Comparison of ENCODE assay signal across 10 mouse cellular contexts in genomic region chr1:165864864-165865795, GRCm38 (mm10).
DNase-seq lines count a peak whose midpoint lies in the region; ATAC-seq and TF ChIP-seq lines count a peak whose summit lies in the region.
"Had no signal": no experiment of that assay in that cellular context is flagged by ENCODE, and none has a peak within 500 bp of the region (broad histone marks: within the 10 kb centered on the region; RNA-seq: fewer than 3 reads in every experiment).

No protein-coding gene starts in this region.

- no peak overlapping the region for H3K9ac ChIP-seq in forebrain, embryonic 12.5 days
- no peak overlapping the region for H3K9ac ChIP-seq in forebrain, postnatal 0 days
- no peak overlapping the region for H3K9ac ChIP-seq in liver, embryonic 11.5 days (ENCODE audit: low read depth, low read length)
- H3K9ac ChIP-seq in liver, embryonic 12.5 days: no peak overlapping the region
- H3K9ac ChIP-seq in MEL (ENCODE audit: control insufficient read depth, low read depth, low read length, poor library complexity, severe bottlenecking): peak overlapping the region; percentile 48; the same call in 1 of the 2 replicates
- H3K9ac ChIP-seq in limb, embryonic 13.5 days: no peak overlapping the region

- no peaks in the 10 kb centered on the region for H3K27me3 ChIP-seq in forebrain, embryonic 12.5 days
- no peaks in the 10 kb centered on the region for H3K27me3 ChIP-seq in forebrain, postnatal 0 days (ENCODE audit: insufficient read depth, low read length)
- H3K27me3 ChIP-seq in liver, embryonic 11.5 days (replicated peaks; ENCODE audit: control insufficient read depth, insufficient read depth, low read length): no peaks in the 10 kb centered on the region
- H3K27me3 ChIP-seq in liver, embryonic 12.5 days (replicated peaks): no peaks in the 10 kb centered on the region
- H3K27me3 ChIP-seq in MEL (ENCODE audit: control insufficient read depth in 1 of 2, insufficient read depth in 2 of 2, low read length in 2 of 2): no peaks in the 10 kb centered on the region
- no peaks in the 10 kb centered on the region for H3K27me3 ChIP-seq in limb, embryonic 13.5 days
- H3K27me3 ChIP-seq: megakaryocyte, embryonic 14.5 days had no signal

- H3K79me2 ChIP-seq in MEL (ENCODE audit: control insufficient read depth, insufficient read depth, low read length, poor library complexity): peaks cover 4% of the 10 kb centered on the region

- TF ChIP-seq CTCF in forebrain, postnatal 0 days (IDR thresholded peaks at IDR 0.05; ENCODE audit: low read depth): no peak
- no peak for TF ChIP-seq CTCF in MEL (IDR thresholded peaks at IDR 0.05 in 2 of 3, conservative IDR thresholded peaks at IDR 0.05 in 1 of 3; ENCODE audit: control insufficient read depth in 1 of 3, insufficient read depth in 1 of 3, low read depth in 2 of 3, low read length in 3 of 3, poor library complexity in 1 of 3, severe bottlenecking in 1 of 3)

- no peaks in the 10 kb centered on the region for H3K9me3 ChIP-seq in forebrain, embryonic 12.5 days
- H3K9me3 ChIP-seq in forebrain, postnatal 0 days (ENCODE audit: low read length): no peaks in the 10 kb centered on the region
- no peaks in the 10 kb centered on the region for H3K9me3 ChIP-seq in liver, embryonic 11.5 days (ENCODE audit: control insufficient read depth, low read length)
- no peaks in the 10 kb centered on the region for H3K9me3 ChIP-seq in liver, embryonic 12.5 days (replicated peaks)
- H3K9me3 ChIP-seq in MEL (replicated peaks; ENCODE audit: insufficient read depth, low read length): no peaks in the 10 kb centered on the region
- no peaks in the 10 kb centered on the region for H3K9me3 ChIP-seq in limb, embryonic 13.5 days
- H3K9me3 ChIP-seq: megakaryocyte, embryonic 14.5 days had no signal

- no peak for TF ChIP-seq RAD21 in MEL (IDR thresholded peaks at IDR 0.05; ENCODE audit: low read depth, low read length)

- no peak for ATAC-seq in forebrain, embryonic 12.5 days (ENCODE audit: low FRiP score)
- ATAC-seq in forebrain, postnatal 0 days: no peak
- peak; percentile 46; the same call in 1 of the 2 replicates for ATAC-seq in liver, embryonic 11.5 days (replicated peaks; ENCODE audit: low FRiP score)
- no peak for ATAC-seq in liver, embryonic 12.5 days
- peak; percentile 44; the same call in 1 of the 2 replicates for ATAC-seq in limb, embryonic 13.5 days (ENCODE audit: low FRiP score, low read depth)
- ATAC-seq in erythroid progenitor cell, adult 5-6 weeks (replicated peaks; ENCODE audit: low FRiP score, poor library complexity, severe bottlenecking): no peak

- no peak for DNase-seq in forebrain, postnatal 0 days
- no peak for DNase-seq in liver, embryonic 11.5 days (ENCODE audit: low spot score)
- DNase-seq in MEL (ENCODE audit: low read depth, low spot score): peak; percentile 76
- DNase-seq in ovary, postnatal 14 days (ENCODE audit: low spot score): no peak
- DNase-seq: right cerebral cortex, adult 18-20 months had no signal

- TF ChIP-seq EP300 in MEL (IDR thresholded peaks at IDR 0.05; ENCODE audit: low read depth in 1 of 2, low read length in 2 of 2): peak; percentile 7 to 47; a peak in 2 of 4 replicates

- no peak for TF ChIP-seq POLR2A in MEL (IDR thresholded peaks at IDR 0.05; ENCODE audit: control insufficient read depth in 1 of 2, insufficient read depth in 1 of 2, low read depth in 1 of 2, low read length in 2 of 2, poor library complexity in 1 of 2)

- peaks cover 24% of the 10 kb centered on the region for H3K4me1 ChIP-seq in forebrain, embryonic 12.5 days
- H3K4me1 ChIP-seq in forebrain, postnatal 0 days (ENCODE audit: insufficient read depth): no peaks in the 10 kb centered on the region
- peaks cover 5% of the 10 kb centered on the region; the same call in 1 of the 2 replicates for H3K4me1 ChIP-seq in liver, embryonic 11.5 days (replicated peaks; ENCODE audit: control insufficient read depth, insufficient read depth, low read length)
- peaks cover 15% of the 10 kb centered on the region for H3K4me1 ChIP-seq in liver, embryonic 12.5 days
- peaks cover 17 to 40% of the 10 kb centered on the region in 2 experiments for H3K4me1 ChIP-seq in MEL (ENCODE audit: control insufficient read depth in 1 of 2, insufficient read depth in 2 of 2, low read length in 2 of 2)
- H3K4me1 ChIP-seq in limb, embryonic 13.5 days: peaks cover 23% of the 10 kb centered on the region

- no peak overlapping the region for H3K4me3 ChIP-seq in forebrain, embryonic 12.5 days (replicated peaks)
- no peak overlapping the region for H3K4me3 ChIP-seq in forebrain, postnatal 0 days (ENCODE audit: low read depth, low read length)
- no peak overlapping the region for H3K4me3 ChIP-seq in liver, embryonic 11.5 days (ENCODE audit: low read depth, low read length)
- no peak overlapping the region for H3K4me3 ChIP-seq in liver, embryonic 12.5 days
- no peak overlapping the region for H3K4me3 ChIP-seq in MEL (ENCODE audit: control insufficient read depth in 1 of 2, insufficient read depth in 1 of 2, low read depth in 2 of 2, low read length in 2 of 2)
- H3K4me3 ChIP-seq in limb, embryonic 13.5 days: no peak overlapping the region
- H3K4me3 ChIP-seq: megakaryocyte, embryonic 14.5 days had no signal

- 0 out of 2 replicates have a peak overlapping the region, but pooled peaks have one; percentile 26 for H3K27ac ChIP-seq in forebrain, embryonic 12.5 days
- no peak overlapping the region for H3K27ac ChIP-seq in forebrain, postnatal 0 days (ENCODE audit: low read depth, low read length)
- no peak overlapping the region for H3K27ac ChIP-seq in liver, embryonic 11.5 days (ENCODE audit: low read depth, low read length)
- H3K27ac ChIP-seq in liver, embryonic 12.5 days: no peak overlapping the region
- H3K27ac ChIP-seq in MEL (ENCODE audit: control insufficient read depth, low read depth, low read length): peak overlapping the region; percentile 46
- H3K27ac ChIP-seq in limb, embryonic 13.5 days: no peak overlapping the region

- H3K36me3 ChIP-seq in forebrain, embryonic 12.5 days (replicated peaks): peaks cover 32% of the 10 kb centered on the region
- peaks cover 27% of the 10 kb centered on the region for H3K36me3 ChIP-seq in forebrain, postnatal 0 days (ENCODE audit: insufficient read depth)
- peaks cover 2% of the 10 kb centered on the region; the same call in 1 of the 2 replicates for H3K36me3 ChIP-seq in liver, embryonic 11.5 days (ENCODE audit: control insufficient read depth, insufficient read depth, low read length)
- H3K36me3 ChIP-seq in liver, embryonic 12.5 days: peaks cover 6% of the 10 kb centered on the region; the same call in 1 of the 2 replicates
- peaks cover 0 to 54% of the 10 kb centered on the region in 2 experiments; a peak in 2 of 4 replicates for H3K36me3 ChIP-seq in MEL (ENCODE audit: control insufficient read depth in 1 of 2, insufficient read depth in 2 of 2, low read length in 2 of 2)
- peaks cover 9% of the 10 kb centered on the region; the same call in 1 of the 2 replicates for H3K36me3 ChIP-seq in limb, embryonic 13.5 days

- H3K4me2 ChIP-seq in forebrain, embryonic 12.5 days: no peak overlapping the region
- H3K4me2 ChIP-seq in forebrain, postnatal 0 days (ENCODE audit: low read depth): no peak overlapping the region
- no peak overlapping the region for H3K4me2 ChIP-seq in liver, embryonic 11.5 days
- no peak overlapping the region for H3K4me2 ChIP-seq in liver, embryonic 12.5 days
- no peak overlapping the region for H3K4me2 ChIP-seq in limb, embryonic 13.5 days (replicated peaks)

- WGBS in forebrain, embryonic 12.5 days: 50% methylated on average over 14 of the region's 14 CpGs
- 54% methylated on average over 14 of the region's 14 CpGs for whole genome bisulfite sequencing in forebrain, postnatal 0 days
- WGBS in liver, embryonic 11.5 days: 54% methylated on average over 14 of the region's 14 CpGs
- 48% methylated on average over 14 of the region's 14 CpGs for WGBS in liver, embryonic 12.5 days (ENCODE audit: insufficient replicate concordance)
- 40% methylated on average over 14 of the region's 14 CpGs for WGBS in limb, embryonic 13.5 days

TF ChIP-seq in MEL, 35 proteins besides CTCF, POLR2A, EP300 and RAD21:
- 0 out of 2 replicates have a peak, but pooled peaks have one; percentile 34 for TF ChIP-seq ETS1 (IDR thresholded peaks at IDR 0.05; ENCODE audit: low read depth, low read length)
- peak; percentile 15; the same call in 1 of the 2 replicates for TF ChIP-seq GATA1 (IDR thresholded peaks at IDR 0.05; ENCODE audit: low read depth, low read length)
- TF ChIP-seq MYB (IDR thresholded peaks at IDR 0.05; ENCODE audit: low read depth, low read length): no peak
- TF ChIP-seq MAFK (IDR thresholded peaks at IDR 0.05; ENCODE audit: borderline replicate concordance, low read depth, low read length): no peak
- TF ChIP-seq SIN3A (IDR thresholded peaks at IDR 0.05; ENCODE audit: low read length): peak; percentile 87
- 0 out of 2 replicates have a peak, but pooled peaks have one; percentile 43 for TF ChIP-seq TBP (IDR thresholded peaks at IDR 0.05; ENCODE audit: low read depth, low read length)
- TF ChIP-seq HCFC1 (IDR thresholded peaks at IDR 0.05; ENCODE audit: low read depth, low read length): no peak; the same call in 1 of the 2 replicates
- peak; percentile 46; the same call in 1 of the 2 replicates for TF ChIP-seq TCF12 (IDR thresholded peaks at IDR 0.05; ENCODE audit: low read depth, low read length)
- TF ChIP-seq TAL1 (IDR thresholded peaks at IDR 0.05; ENCODE audit: low read length): 0 out of 2 replicates have a peak, but pooled peaks have one; percentile 6
- TF ChIP-seq ZNF384 (IDR thresholded peaks at IDR 0.05; ENCODE audit: low read depth, low read length): peak; percentile 99
- TF ChIP-seq ZC3H11A (IDR thresholded peaks at IDR 0.05; ENCODE audit: low read depth, low read length): no peak
- no peak for TF ChIP-seq BHLHE40 (IDR thresholded peaks at IDR 0.05; ENCODE audit: borderline replicate concordance, low read depth, low read length)
- peak; percentile 40; the same call in 1 of the 2 replicates for TF ChIP-seq RCOR1 (IDR thresholded peaks at IDR 0.05; ENCODE audit: low read depth, low read length)
- no peak for TF ChIP-seq POLR2AphosphoS2 (IDR thresholded peaks at IDR 0.05; ENCODE audit: low read length)
- TF ChIP-seq ZKSCAN1 (IDR thresholded peaks at IDR 0.05; ENCODE audit: low read depth, low read length): peak; percentile 32; the same call in 1 of the 2 replicates
- TF ChIP-seq NELFE (IDR thresholded peaks at IDR 0.05; ENCODE audit: low read depth, low read length): no peak

Comparison
In these comparisons a context has a peak if more than half of its experiments do, and no peak if none do; other contexts are left out.
1. ATAC-seq: peak in liver, embryonic 11.5 days (single experiment) and limb, embryonic 13.5 days (single experiment); none in forebrain, embryonic 12.5 days (single experiment), forebrain, postnatal 0 days (single experiment), liver, embryonic 12.5 days (single experiment) and erythroid progenitor cell, adult 5-6 weeks (single experiment).
2. H3K27ac ChIP-seq: peak in forebrain, embryonic 12.5 days (single experiment) and MEL (single experiment); none in forebrain, postnatal 0 days (single experiment), liver, embryonic 11.5 days (single experiment), liver, embryonic 12.5 days (single experiment) and limb, embryonic 13.5 days (single experiment).